Mouse (Mus musculus): Measurements from ENCODE around the gene Cpn2. TPM values are rescaled to one million over a fixed set of nuclear protein-coding genes. Genes with fewer than 3 reads are reported as not detected.

Cpn2 gene
- polyA plus RNA-seq, 1 experiment from 2014 or later: not detected

DNA sequence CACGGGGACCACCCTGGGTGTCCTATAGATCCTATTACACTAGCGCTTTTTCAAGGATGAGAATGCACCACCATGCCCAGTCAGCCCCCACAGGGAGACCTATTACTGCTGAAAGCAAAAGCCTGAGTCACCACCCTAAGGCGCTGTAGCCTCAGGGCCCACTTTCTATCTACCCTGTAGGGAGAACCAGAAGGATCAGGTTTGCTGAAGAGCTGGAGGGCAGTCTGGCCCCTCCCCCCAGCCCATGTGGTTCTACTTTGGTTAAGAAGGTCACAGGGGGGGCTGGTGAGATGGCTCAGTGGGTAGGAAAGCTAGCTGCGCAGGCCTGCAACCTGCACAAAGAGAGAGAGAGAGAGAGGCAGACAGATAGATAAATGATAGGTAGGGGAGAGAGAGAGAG is 18.4 kb upstream of the Cpn2 start:
- ATAC-seq (no peak), DNase-seq (ENCODE audit: low spot score) (no peak)
- H3K36me3 ChIP-seq (ENCODE audit: control insufficient read depth, insufficient read depth, low read length): no peaks in the 10 kb centered on the region
- H3K4me1 ChIP-seq (ENCODE audit: control insufficient read depth, insufficient read depth, low read length): 0 out of 2 replicates have a peak, but pooled peaks cover 4% of the 10 kb centered on the region
- H3K27me3 ChIP-seq (replicated peaks; ENCODE audit: control insufficient read depth, insufficient read depth, low read length): peaks cover 16% of the 10 kb centered on the region
- no peaks in the 10 kb centered on the region for H3K9me3 ChIP-seq (replicated peaks; ENCODE audit: control insufficient read depth, low read length)
- WGBS: 62% methylated on average over 4 of the region's 4 CpGs
- H3K4me3 ChIP-seq (ENCODE audit: low read depth, low read length): no peak overlapping the region
- H3K27ac ChIP-seq (ENCODE audit: low read depth, low read length): no peak overlapping the region
- no peak overlapping the region for H3K4me2 ChIP-seq (ENCODE audit: low read length)
- H3K9ac ChIP-seq (ENCODE audit: low read length): no peak overlapping the region

DNA sequence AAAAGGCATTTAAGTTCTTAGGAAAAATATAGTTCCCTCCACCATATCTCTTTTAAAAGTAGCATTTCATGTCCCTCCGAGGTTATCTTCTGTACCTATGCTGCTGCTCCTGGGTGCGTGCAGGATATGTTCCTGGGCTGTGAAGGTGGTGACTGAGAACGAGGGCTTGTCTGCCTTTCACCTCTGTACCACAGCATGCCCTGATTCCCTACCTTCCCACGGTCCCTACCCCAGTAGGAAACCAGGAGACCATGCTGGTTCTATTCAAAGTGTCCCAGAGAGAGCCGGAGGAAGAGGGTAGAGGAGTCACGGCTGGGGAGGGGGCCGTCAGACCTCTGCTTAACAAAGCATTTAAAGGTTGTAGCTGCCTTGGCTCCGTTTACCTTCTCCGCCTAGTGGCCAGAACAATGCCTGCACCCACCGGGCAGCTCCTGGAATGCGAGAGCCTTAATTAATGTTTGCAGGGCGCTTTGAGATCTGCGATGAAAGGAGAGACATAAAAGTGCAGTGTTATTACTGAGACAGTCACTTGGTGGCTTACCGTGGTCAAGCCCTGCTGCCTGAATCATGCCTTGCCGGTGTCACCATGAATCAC is 16.5 kb upstream of the Cpn2 start:
- under 1% methylated on average over 15 of the region's 15 CpGs for WGBS
- 0 out of 2 replicates have a peak, but pooled peaks cover 4% of the 10 kb centered on the region for H3K4me1 ChIP-seq (ENCODE audit: control insufficient read depth, insufficient read depth, low read length)
- H3K27me3 ChIP-seq (replicated peaks; ENCODE audit: control insufficient read depth, insufficient read depth, low read length): peaks cover 16% of the 10 kb centered on the region
- H3K4me3 ChIP-seq (ENCODE audit: low read depth, low read length): peak overlapping the region; percentile 10; the same call in 1 of the 2 replicates
- peak; percentile 74 for DNase-seq (ENCODE audit: low spot score)
- peak; percentile 62 for ATAC-seq
- H3K36me3 ChIP-seq (ENCODE audit: control insufficient read depth, insufficient read depth, low read length): no peaks in the 10 kb centered on the region
- no peak overlapping the region for H3K27ac ChIP-seq (ENCODE audit: low read depth, low read length)
- H3K4me2 ChIP-seq (ENCODE audit: low read length): peak overlapping the region; percentile 40
- peak overlapping the region; percentile 38; the same call in 1 of the 2 replicates for H3K9ac ChIP-seq (ENCODE audit: low read length)
- no peaks in the 10 kb centered on the region for H3K9me3 ChIP-seq (replicated peaks; ENCODE audit: control insufficient read depth, low read length)

GRCm38 (mm10) chr16:30282844-30283495 is 15.7 kb upstream of the Cpn2 start, which contains the start of gene Lrrc15:
TSS of gene Lrrc15 (minus strand) at chr16:30283256.
- Histone ChIP-seq H3K4me3 (ENCODE audit: low read depth, low read length) (peak within 1 kb of the TSS; percentile 16; the same call in 1 of the 2 replicates), H3K4me2 (ENCODE audit: low read length) (peak within 1 kb of the TSS; percentile 46), H3K27ac (ENCODE audit: low read depth, low read length) (no peak within 1 kb of the TSS), H3K36me3 (ENCODE audit: control insufficient read depth, insufficient read depth, low read length) (no peaks in the 10 kb centered on the region), H3K9ac (ENCODE audit: low read length) (peak within 1 kb of the TSS; percentile 38; the same call in 1 of the 2 replicates), H3K27me3 (replicated peaks; ENCODE audit: control insufficient read depth, insufficient read depth, low read length) (peaks cover 16% of the 10 kb centered on the region), H3K4me1 (ENCODE audit: control insufficient read depth, insufficient read depth, low read length) (0 out of 2 replicates have a peak, but pooled peaks cover 4% of the 10 kb centered on the region), H3K9me3 (replicated peaks; ENCODE audit: control insufficient read depth, low read length) (no peaks in the 10 kb centered on the region)
- DNase-seq (ENCODE audit: low spot score): no peak
- peak; percentile 45; the same call in 1 of the 2 replicates for ATAC-seq
- whole genome bisulfite sequencing: 7% methylated on average over 34 of the region's 34 CpGs

DNA sequence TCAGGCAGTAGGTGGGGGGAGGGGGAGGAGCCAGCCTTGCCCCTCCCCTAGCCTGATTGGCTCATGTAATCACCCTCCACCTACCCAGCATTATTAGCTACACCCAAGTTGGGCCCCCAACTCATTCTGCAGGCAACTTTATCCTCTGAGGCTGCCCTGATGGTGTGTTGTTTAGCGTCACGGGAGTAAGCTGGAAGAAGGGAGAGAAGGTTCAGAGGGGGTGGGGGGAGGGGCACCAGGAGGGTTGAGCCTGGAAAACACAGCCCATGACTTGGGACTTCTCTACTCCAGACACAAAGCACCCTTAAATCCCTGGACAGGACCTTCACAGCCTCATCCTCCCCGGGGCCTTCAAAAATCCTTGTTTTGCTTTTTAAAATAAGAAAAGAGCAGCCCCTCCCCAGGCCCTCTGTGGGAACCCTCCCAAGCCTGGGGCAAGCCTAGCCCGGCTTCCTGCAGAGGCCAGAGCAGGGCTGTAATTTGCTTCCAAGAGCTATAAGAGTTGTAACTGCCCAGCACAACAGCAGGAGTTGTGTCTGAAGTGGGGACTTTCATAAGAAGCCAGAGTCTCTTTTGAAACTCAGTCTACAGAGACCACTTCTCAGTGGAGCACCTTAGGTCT is 13.5 kb upstream of the Cpn2 start:
- H3K27ac ChIP-seq (ENCODE audit: low read depth, low read length): no peak overlapping the region
- no peak overlapping the region for H3K4me2 ChIP-seq (ENCODE audit: low read length)
- no peak overlapping the region for H3K4me3 ChIP-seq (ENCODE audit: low read depth, low read length)
- no peaks in the 10 kb centered on the region for H3K36me3 ChIP-seq (ENCODE audit: control insufficient read depth, insufficient read depth, low read length)
- DNase-seq (ENCODE audit: low spot score) (no peak), ATAC-seq (no peak)
- no peak overlapping the region for H3K9ac ChIP-seq (ENCODE audit: low read length)
- WGBS: 15% methylated on average over 4 of the region's 4 CpGs
- peaks cover 16% of the 10 kb centered on the region for H3K27me3 ChIP-seq (replicated peaks; ENCODE audit: control insufficient read depth, insufficient read depth, low read length)
- no peaks in the 10 kb centered on the region for H3K9me3 ChIP-seq (replicated peaks; ENCODE audit: control insufficient read depth, low read length)
- H3K4me1 ChIP-seq (ENCODE audit: control insufficient read depth, insufficient read depth, low read length): 0 out of 2 replicates have a peak, but pooled peaks cover 4% of the 10 kb centered on the region

- no peak overlapping the region for H3K27ac ChIP-seq (ENCODE audit: low read depth, low read length)
- H3K4me2 ChIP-seq (ENCODE audit: low read length): no peak overlapping the region
- WGBS: 68% methylated on average over 11 of the region's 11 CpGs
- no peaks in the 10 kb centered on the region for H3K36me3 ChIP-seq (ENCODE audit: control insufficient read depth, insufficient read depth, low read length)
- H3K4me1 ChIP-seq (ENCODE audit: control insufficient read depth, insufficient read depth, low read length): no peaks in the 10 kb centered on the region
- H3K9me3 ChIP-seq (replicated peaks; ENCODE audit: control insufficient read depth, low read length): no peaks in the 10 kb centered on the region
- ATAC-seq (no peak), DNase-seq (ENCODE audit: low spot score) (no peak)
- peaks cover 12% of the 10 kb centered on the region; the same call in 1 of the 2 replicates for H3K27me3 ChIP-seq (replicated peaks; ENCODE audit: control insufficient read depth, insufficient read depth, low read length)
- no peak overlapping the region for H3K9ac ChIP-seq (ENCODE audit: low read length)
- H3K4me3 ChIP-seq (ENCODE audit: low read depth, low read length): no peak overlapping the region
Measured at GRCm38 (mm10) chr16:30278406-30278805, 11.1 kb upstream of the Cpn2 start.

DNA sequence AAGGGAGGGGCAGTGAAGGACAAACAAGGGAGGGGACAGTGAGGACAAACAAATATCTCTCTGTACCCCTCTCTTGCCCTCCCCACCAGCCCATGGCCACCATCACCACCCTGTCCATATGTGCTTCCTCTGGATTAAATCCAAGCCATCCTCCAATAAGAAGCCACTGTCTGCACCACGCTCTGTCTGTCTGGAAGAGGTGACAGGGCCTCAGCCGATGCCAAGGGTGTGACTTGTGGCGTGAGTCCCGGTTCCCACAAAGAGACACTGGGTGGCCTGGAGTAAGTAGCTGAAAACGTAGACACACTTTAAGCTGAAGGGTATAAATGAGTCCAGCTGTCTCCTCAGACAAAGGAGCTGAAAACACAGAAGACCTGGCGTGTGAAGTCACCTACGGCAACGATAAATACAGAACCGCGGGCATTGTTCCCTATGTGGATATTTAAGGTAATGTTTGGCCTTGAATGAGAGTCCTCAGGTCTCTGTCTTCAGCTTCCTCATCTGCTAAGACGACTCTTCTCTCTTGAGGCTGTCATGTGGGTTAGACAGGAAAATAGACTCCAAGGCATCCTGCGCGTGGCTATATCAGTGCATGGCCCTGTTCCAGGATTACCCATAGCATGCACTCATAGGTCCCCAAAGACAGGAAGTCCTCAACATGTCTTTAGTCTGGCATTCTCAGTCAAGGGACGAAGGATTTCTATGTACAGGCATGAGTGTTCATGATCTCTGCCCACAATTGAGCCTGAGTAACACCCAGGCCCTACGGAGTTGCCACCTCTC is 8.4 kb upstream of the Cpn2 start:
- H3K27me3 ChIP-seq (replicated peaks; ENCODE audit: control insufficient read depth, insufficient read depth, low read length): no peaks in the 10 kb centered on the region
- H3K4me2 ChIP-seq (ENCODE audit: low read length): no peak overlapping the region
- ATAC-seq (no peak), DNase-seq (ENCODE audit: low spot score) (no peak)
- no peak overlapping the region for H3K27ac ChIP-seq (ENCODE audit: low read depth, low read length)
- no peaks in the 10 kb centered on the region for H3K36me3 ChIP-seq (ENCODE audit: control insufficient read depth, insufficient read depth, low read length)
- no peaks in the 10 kb centered on the region for H3K9me3 ChIP-seq (replicated peaks; ENCODE audit: control insufficient read depth, low read length)
- no peak overlapping the region for H3K4me3 ChIP-seq (ENCODE audit: low read depth, low read length)
- H3K4me1 ChIP-seq (ENCODE audit: control insufficient read depth, insufficient read depth, low read length): peaks cover 12% of the 10 kb centered on the region
- WGBS: 72% methylated on average over 15 of the region's 15 CpGs
- H3K9ac ChIP-seq (ENCODE audit: low read length): no peak overlapping the region

- ATAC-seq (no peak), DNase-seq (ENCODE audit: low spot score) (no peak)
- Histone ChIP-seq H3K4me2 (ENCODE audit: low read length) (no peak overlapping the region), H3K9me3 (replicated peaks; ENCODE audit: control insufficient read depth, low read length) (no peaks in the 10 kb centered on the region), H3K4me3 (ENCODE audit: low read depth, low read length) (no peak overlapping the region), H3K9ac (ENCODE audit: low read length) (no peak overlapping the region), H3K36me3 (ENCODE audit: control insufficient read depth, insufficient read depth, low read length) (no peaks in the 10 kb centered on the region), H3K27me3 (replicated peaks; ENCODE audit: control insufficient read depth, insufficient read depth, low read length) (no peaks in the 10 kb centered on the region), H3K4me1 (ENCODE audit: control insufficient read depth, insufficient read depth, low read length) (peaks cover 12% of the 10 kb centered on the region), H3K27ac (ENCODE audit: low read depth, low read length) (no peak overlapping the region)
- WGBS: 94% methylated on average over 8 of the region's 8 CpGs
Measured at GRCm38 (mm10) chr16:30273065-30273464, 5.8 kb upstream of the Cpn2 start.

- no peaks in the 10 kb centered on the region for H3K9me3 ChIP-seq (replicated peaks; ENCODE audit: control insufficient read depth, low read length)
- ATAC-seq (peak; percentile 44), DNase-seq (ENCODE audit: low spot score) (peak; percentile 52)
- no peak overlapping the region for H3K9ac ChIP-seq (ENCODE audit: low read length)
- no peak overlapping the region for H3K4me2 ChIP-seq (ENCODE audit: low read length)
- H3K4me1 ChIP-seq (ENCODE audit: control insufficient read depth, insufficient read depth, low read length): peaks cover 12% of the 10 kb centered on the region
- no peak overlapping the region for H3K4me3 ChIP-seq (ENCODE audit: low read depth, low read length)
- no peak overlapping the region; the same call in 1 of the 2 replicates for H3K27ac ChIP-seq (ENCODE audit: low read depth, low read length)
- H3K27me3 ChIP-seq (replicated peaks; ENCODE audit: control insufficient read depth, insufficient read depth, low read length): no peaks in the 10 kb centered on the region
- WGBS: 31% methylated on average over 6 of the region's 6 CpGs
- H3K36me3 ChIP-seq (ENCODE audit: control insufficient read depth, insufficient read depth, low read length): no peaks in the 10 kb centered on the region
Measured at GRCm38 (mm10) chr16:30271941-30272595, 4.8 kb upstream of the Cpn2 start.

All from forebrain, embryonic 14.5 days (tissue).